In the genomic region with DNA sequence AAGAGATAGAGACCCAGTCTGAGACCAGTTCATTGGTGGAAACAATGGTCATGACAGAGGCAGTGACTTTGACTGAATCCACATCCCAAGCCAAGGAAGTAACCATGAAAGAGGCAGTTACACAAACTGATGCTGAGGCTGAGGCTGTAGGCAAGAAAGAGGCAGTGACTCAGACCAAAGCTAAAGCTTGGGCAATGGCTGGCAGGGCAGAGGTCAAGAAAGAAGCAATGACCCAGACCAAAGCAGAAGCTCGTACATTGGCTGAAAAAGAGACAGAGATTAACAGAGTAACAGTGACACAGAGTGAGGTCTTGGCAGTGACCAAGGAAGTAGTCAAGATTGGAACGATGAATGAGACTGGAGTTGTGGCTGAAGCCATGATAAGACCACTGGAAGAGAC, we compare ENCODE assay signal across 23 mouse cellular contexts. TPM values are rescaled to one million over a fixed set of nuclear protein-coding genes. Genes with fewer than 3 reads are reported as not detected.
DNase-seq lines count a peak whose midpoint lies in the region; ATAC-seq and TF ChIP-seq lines count a peak whose summit lies in the region.
"Had no signal": no experiment of that assay in that cellular context is flagged by ENCODE, and none has a peak within 500 bp of the region (broad histone marks: within the 10 kb centered on the region; RNA-seq: fewer than 3 reads in every experiment).

No protein-coding gene starts in this region.

- H3K4me3 ChIP-seq in hindbrain, embryonic 16.5 days (ENCODE audit: low read length), result no peak overlapping the region
- no peak overlapping the region for H3K4me3 ChIP-seq in heart, adult 2 months
- H3K4me3 ChIP-seq: embryonic facial prominence, embryonic 10.5 days; embryonic facial prominence, embryonic 12.5 days; forebrain, embryonic 13.5 days; forebrain, embryonic 15.5 days had no signal

- intact Hi-C loops in heart, adult 2 months (cut with DNase I), result loop anchor here (5.0 kb wide), 1 partner anchor 42 kb away; no protein-coding TSS in a partner anchor

- H3K4me1 ChIP-seq in hindbrain, embryonic 16.5 days (ENCODE audit: control insufficient read depth, insufficient read depth, low read depth, low read length), result no peaks in the 10 kb centered on the region
- H3K4me1 ChIP-seq in heart, adult 2 months (ENCODE audit: control insufficient read depth, insufficient read depth, low read length), result no peaks in the 10 kb centered on the region

- TF ChIP-seq EP300 in heart, adult 2 months (IDR thresholded peaks at IDR 0.05; ENCODE audit: insufficient read depth, low read depth, low read length), result no peak

- no peak overlapping the region for H3K27ac ChIP-seq in hindbrain, embryonic 16.5 days (ENCODE audit: low read depth, low read length)
- H3K27ac ChIP-seq in heart, adult 2 months, result no peak overlapping the region
- H3K27ac ChIP-seq: embryonic facial prominence, embryonic 10.5 days; embryonic facial prominence, embryonic 12.5 days; forebrain, embryonic 13.5 days; forebrain, embryonic 15.5 days had no signal

- no peaks in the 10 kb centered on the region for H3K27me3 ChIP-seq in hindbrain, embryonic 16.5 days (replicated peaks; ENCODE audit: control insufficient read depth, insufficient read depth, low read length)
- H3K27me3 ChIP-seq in heart, adult 2 months (ENCODE audit: control insufficient read depth, insufficient read depth, low read length), result no peaks in the 10 kb centered on the region
- H3K27me3 ChIP-seq: CH12.LX; forebrain, embryonic 13.5 days; forebrain, embryonic 15.5 days had no signal

- no peaks in the 10 kb centered on the region for H3K9me3 ChIP-seq in hindbrain, embryonic 16.5 days (ENCODE audit: control insufficient read depth, low read length)
- H3K9me3 ChIP-seq: embryonic facial prominence, embryonic 10.5 days; embryonic facial prominence, embryonic 12.5 days; forebrain, embryonic 13.5 days; forebrain, embryonic 15.5 days; G1E had no signal

- peak; percentile 19 for DNase-seq in adrenal gland, adult 8-10 months
- DNase-seq in adrenal gland, postnatal 4 days (ENCODE audit: low spot score in 2 of 2), result no peak
- peak; percentile 28 for DNase-seq in adipocyte (ENCODE audit: low spot score)
- no peak for DNase-seq in heart, adult 2 months
- DNase-seq: adrenal gland, postnatal 14 days; B cell, adult 2 months; cerebellum, adult 11 months; cerebellum, adult 18-20 months; cerebellum, adult 8-10 months; cerebellum, postnatal 10 days; cerebellum, postnatal 25 days; forebrain, postnatal 0 days had no signal

- no peak overlapping the region for H3K9ac ChIP-seq in hindbrain, embryonic 16.5 days (ENCODE audit: low read depth, low read length)
- H3K9ac ChIP-seq in heart, adult 2 months (ENCODE audit: low read depth, low read length), result no peak overlapping the region
- H3K9ac ChIP-seq: embryonic facial prominence, embryonic 12.5 days; forebrain, embryonic 13.5 days; forebrain, embryonic 15.5 days; forebrain, postnatal 0 days had no signal

- no peak for TF ChIP-seq POLR2A in heart, adult 2 months (IDR thresholded peaks at IDR 0.05; ENCODE audit: insufficient read depth, low read depth, low read length)

- 0 out of 2 replicates have a peak, but pooled peaks have one; percentile 16 for ATAC-seq in neutrophil, adult 5-6 weeks (ENCODE audit: extremely low read depth, insufficient number of reproducible peaks, low FRiP score, poor library complexity, severe bottlenecking)
- ATAC-seq in hindbrain, embryonic 16.5 days, result no peak
- ATAC-seq: activated CD4-positive, CD25-positive, alpha-beta regulatory T cell, adult 4 months; CD4-positive, CD25-positive, alpha-beta regulatory T cell, adult 4 months; forebrain, embryonic 13.5 days; forebrain, embryonic 15.5 days; forebrain, postnatal 0 days; Patski had no signal

- WGBS in hindbrain, embryonic 16.5 days, result 77% methylated on average over 2 of the region's 2 CpGs
- 59% methylated on average over 2 of the region's 2 CpGs for WGBS in heart, adult 2 months

- H3K4me2 ChIP-seq in hindbrain, embryonic 16.5 days (ENCODE audit: low read length), result no peak overlapping the region
- H3K4me2 ChIP-seq: embryonic facial prominence, embryonic 12.5 days; forebrain, embryonic 13.5 days; forebrain, embryonic 15.5 days had no signal

- no peaks in the 10 kb centered on the region for H3K79me2 ChIP-seq in heart, adult 2 months (replicated peaks; ENCODE audit: control insufficient read depth, insufficient read depth, low read length)

- TF ChIP-seq CTCF in heart, adult 2 months (IDR thresholded peaks at IDR 0.05), result no peak

- no peaks in the 10 kb centered on the region for H3K36me3 ChIP-seq in hindbrain, embryonic 16.5 days (ENCODE audit: control insufficient read depth, insufficient read depth, low read length)
- H3K36me3 ChIP-seq in heart, adult 2 months (ENCODE audit: control insufficient read depth, insufficient read depth, low read length), result no peaks in the 10 kb centered on the region
- H3K36me3 ChIP-seq: G1E had no signal

RNA-seq across cellular contexts. Expression of gene Armcx4, which starts 3.4 kb away (rescaled TPM):
- total RNA-seq in adrenal gland, adult 8-10 months (2022), result 10 to 100 TPM in 2 of 4 experiments, 1 to 10 TPM in 2; 9.2 to 13.7 (median 10.2) TPM
- total RNA-seq in adrenal gland, postnatal 4 days (2021), result 10 to 100 TPM; 23.8 to 26.2 TPM
- 0.25 and 0.35 TPM in 2 replicates for total RNA-seq in neutrophil, adult 5-6 weeks (2017)
- 4.2 and 4.6 TPM in 2 replicates for polyA plus RNA-seq in hindbrain, embryonic 16.5 days (2015; fragmentation: Nextera tagmentation; extraction: Ambion mirVana)
- total RNA-seq in heart, adult 2 months (2021), result 1 to 10 TPM; 8.1 to 9.2 TPM
- 1.0 and 1.8 TPM in 2 replicates for polyA plus RNA-seq in heart, adult 2 months (2012; rRNA removed)

RNA-seq across cellular contexts. Expression of gene Armcx1, which starts 28.1 kb away (rescaled TPM):
- total RNA-seq in adrenal gland, adult 8-10 months (2022), result 10 to 100 TPM; 17.2 to 33.8 (median 26.0) TPM
- 10 to 100 TPM; 32.7 to 36.5 TPM for total RNA-seq in adrenal gland, postnatal 4 days (2021)
- 0.47 and 3.1 TPM in 2 replicates for total RNA-seq in neutrophil, adult 5-6 weeks (2017)
- 105 and 112 TPM in 2 replicates for polyA plus RNA-seq in hindbrain, embryonic 16.5 days (2015; fragmentation: Nextera tagmentation; extraction: Ambion mirVana)
- total RNA-seq in heart, adult 2 months (2021), result 1 to 10 TPM; 4.2 to 4.5 TPM
- 2.1 and 3.9 TPM in 2 replicates for polyA plus RNA-seq in heart, adult 2 months (2012; rRNA removed)
- polyA plus RNA-seq: Patski had no signal

Comparison
In these comparisons a context has a peak if more than half of its experiments do, and no peak if none do; other contexts are left out.
1. DNase-seq: peak in adrenal gland, adult 8-10 months (single experiment) and adipocyte (single experiment); none in adrenal gland, postnatal 4 days (0 of 2) and heart, adult 2 months (0 of 2).